Mouse (Mus musculus) lung, embryonic 16.5 days (tissue): ENCODE data around the gene Cox5a. TPM values are rescaled to one million over a fixed set of nuclear protein-coding genes. Genes with fewer than 3 reads are reported as not detected.
A peak's percentile ranks its signal among the peaks of the same experiment; 100 is the strongest.

ENCODE experiments used
- ATAC-seq: fragments of 200-750 bp; cut with Nextera tagmentation; 2 replicates; pipeline ENCODE4 v1.8.0; 2017; ENCODE audit warnings: low read depth, mild to moderate bottlenecking, moderate library complexity
- H3K27ac ChIP-seq: fragments of 300-500 bp; sonication (generic); 2 replicates; pipeline ENCODE4 v1.5.1; 2014; ENCODE audit warnings: mild to moderate bottlenecking, control low read depth, low read length
- H3K27me3 ChIP-seq: fragments of 300-500 bp; sonication (generic); 2 replicates; pipeline ENCODE4 v1.6.1; 2014; ENCODE audit warnings: low read depth, low read length, mixed read lengths; ENCODE audit not compliant: control insufficient read depth, insufficient read depth
- H3K36me3 ChIP-seq: fragments of 300-500 bp; sonication (generic); 2 replicates; pipeline ENCODE4 v1.6.1; 2014; ENCODE audit warnings: low read length; ENCODE audit not compliant: control insufficient read depth, insufficient read depth
- H3K4me1 ChIP-seq: fragments of 300-500 bp; sonication (generic); replicated peaks from 2 replicates; pipeline ENCODE4 v1.6.1; 2014; ENCODE audit warnings: low read length, mixed read lengths; ENCODE audit not compliant: control insufficient read depth, insufficient read depth
- H3K4me2 ChIP-seq: fragments of 300-500 bp; sonication (generic); 2 replicates; pipeline ENCODE4 v1.6.1; 2014; ENCODE audit warnings: low read depth, low read length, control low read depth
- H3K4me3 ChIP-seq: fragments of 300-500 bp; sonication (generic); 2 replicates; pipeline ENCODE4 v1.5.1; 2014; ENCODE audit warnings: mild to moderate bottlenecking, low read length, control low read depth
- H3K9ac ChIP-seq: fragments of 300-500 bp; sonication (generic); 2 replicates; pipeline ENCODE4 v1.6.1; 2014; ENCODE audit warnings: low read length, control low read depth
- H3K9me3 ChIP-seq: fragments of 300-500 bp; sonication (generic); 2 replicates; pipeline ENCODE4 v1.6.1; 2016; ENCODE audit warnings: low read length; ENCODE audit not compliant: control insufficient read depth
- WGBS: fragments of 180-500 bp; shearing (Covaris S2); extraction: QIAGEN DNeasy Blood & Tissue Kit; methylation state at CpG from one replicate; pipeline ENCODE4 v1.1.7; 2014; 5-methylcytosine and 5-hydroxymethylcytosine counted together
- polyA plus RNA-seq: library from polyadenylated mRNA; unstranded; fragments of >200 nt; fragmentation: Nextera tagmentation; extraction: Ambion mirVana; gene quantifications from 2 replicates; pipeline ENCODE4 v1.2.1, GENCODE M21; 2015

The Cox5a gene
- polyA plus RNA-seq, 1 experiment from 2014 or later, result 496 TPM

DNA sequence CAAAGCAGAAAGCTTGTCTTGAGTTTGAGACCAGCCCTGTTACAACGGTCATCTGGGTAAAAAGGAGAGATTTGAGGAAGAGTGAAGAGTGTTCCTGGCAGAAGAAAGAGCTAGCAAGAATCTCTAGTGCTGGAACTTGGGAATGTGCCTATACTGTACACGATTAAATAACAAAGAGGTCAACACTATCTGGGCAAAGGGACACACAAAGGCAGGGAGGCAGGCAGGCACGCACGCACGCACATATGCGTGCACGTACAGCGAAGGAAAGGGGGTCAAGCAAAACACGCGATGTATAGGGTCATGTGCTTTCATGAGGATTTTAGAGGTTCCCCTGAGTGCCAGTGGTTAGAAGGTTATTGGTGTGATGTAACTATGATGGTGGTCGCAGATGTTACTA, 32.0 kb downstream of the Cox5a start:
- Histone ChIP-seq H3K4me1 (peaks cover 3% of the 10 kb centered on the region; the same call in 1 of the 2 replicates), H3K4me3 (no peak overlapping the region), H3K27me3 (no peaks in the 10 kb centered on the region), H3K4me2 (no peak overlapping the region), H3K27ac (no peak overlapping the region), H3K9ac (no peak overlapping the region), H3K9me3 (no peaks in the 10 kb centered on the region), H3K36me3 (peaks cover 6% of the 10 kb centered on the region; the same call in 1 of the 2 replicates)
- ATAC-seq, result no peak
- 72% methylated on average over 11 of the region's 11 CpGs for WGBS

DNA sequence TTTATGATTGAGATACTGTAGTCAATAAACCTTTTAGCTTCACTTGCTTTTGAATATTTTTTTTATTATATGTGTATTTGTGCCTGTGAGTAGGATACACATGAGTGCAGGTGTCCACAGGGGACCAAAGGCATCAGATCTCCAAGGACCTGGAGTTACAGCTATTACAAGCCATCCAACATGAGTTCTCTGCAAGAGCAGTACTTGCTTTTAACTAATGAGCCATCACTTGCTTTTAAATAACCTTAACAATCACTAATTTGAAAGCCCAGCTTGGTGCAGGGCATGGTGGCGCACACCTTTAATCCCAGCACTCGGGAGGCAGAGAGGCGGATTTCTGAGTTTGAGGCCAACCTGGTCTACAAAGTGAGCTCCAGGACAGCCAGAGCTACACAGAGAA, 33.7 kb downstream of the Cox5a start:
- no peaks in the 10 kb centered on the region for H3K36me3 ChIP-seq
- H3K9me3 ChIP-seq, result no peaks in the 10 kb centered on the region
- H3K27me3 ChIP-seq, result no peaks in the 10 kb centered on the region
- no peak for ATAC-seq
- no peak overlapping the region for H3K4me2 ChIP-seq
- 52% methylated on average over 3 of the region's 3 CpGs for WGBS
- peaks cover 3% of the 10 kb centered on the region; the same call in 1 of the 2 replicates for H3K4me1 ChIP-seq
- H3K4me3 ChIP-seq, result no peak overlapping the region
- no peak overlapping the region for H3K27ac ChIP-seq
- H3K9ac ChIP-seq, result no peak overlapping the region

DNA sequence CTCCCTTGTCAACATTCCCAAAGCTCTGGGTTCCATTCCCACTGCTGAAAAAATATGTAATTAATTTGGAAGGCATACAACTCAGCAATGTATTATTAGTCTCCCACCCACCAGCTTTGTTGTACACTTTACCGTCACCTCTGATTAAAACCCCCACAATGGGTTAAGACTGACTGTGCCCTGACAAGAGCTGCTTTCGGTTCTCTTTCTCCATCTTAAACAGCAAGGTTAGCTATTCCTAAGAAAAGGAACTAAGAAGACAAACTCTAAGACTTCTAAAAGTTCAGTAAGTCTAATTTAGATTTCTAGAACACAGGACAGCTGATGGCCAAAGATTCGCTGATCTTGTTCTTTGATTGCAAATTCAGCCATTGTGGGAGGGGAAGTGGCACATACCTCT, 36.1 kb downstream of the Cox5a start:
- Histone ChIP-seq H3K27ac (no peak overlapping the region), H3K4me1 (peaks cover 10% of the 10 kb centered on the region), H3K9ac (no peak overlapping the region), H3K36me3 (no peaks in the 10 kb centered on the region), H3K9me3 (no peaks in the 10 kb centered on the region), H3K4me3 (no peak overlapping the region), H3K27me3 (no peaks in the 10 kb centered on the region), H3K4me2 (no peak overlapping the region)
- ATAC-seq, result no peak
- 67% methylated on average over 3 of the region's 3 CpGs for WGBS

DNA sequence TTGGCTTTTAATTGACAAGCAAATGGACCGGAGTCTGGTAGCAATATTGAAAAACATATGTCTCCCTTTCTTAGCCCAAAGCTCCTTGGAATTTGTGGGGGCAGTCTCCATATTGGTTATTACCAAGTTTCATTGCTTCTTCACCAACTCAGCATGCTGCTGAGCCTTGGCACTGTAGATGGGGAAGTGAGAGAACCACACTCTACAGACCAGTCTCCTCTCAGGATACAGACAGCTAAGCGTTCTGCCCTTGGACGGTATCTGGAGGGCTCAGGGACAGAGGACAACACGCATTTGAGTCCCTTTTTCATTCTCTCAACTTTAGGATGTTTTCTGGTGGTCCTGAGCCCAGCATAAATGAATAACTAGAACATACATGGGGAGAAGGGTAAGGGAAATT, 37.6 kb downstream of the Cox5a start:
- Histone ChIP-seq H3K4me3 (no peak overlapping the region), H3K36me3 (no peaks in the 10 kb centered on the region), H3K4me1 (peaks cover 18% of the 10 kb centered on the region), H3K9me3 (no peaks in the 10 kb centered on the region), H3K4me2 (no peak overlapping the region), H3K9ac (no peak overlapping the region), H3K27ac (no peak overlapping the region), H3K27me3 (no peaks in the 10 kb centered on the region)
- 83% methylated on average over 4 of the region's 4 CpGs for WGBS
- ATAC-seq, result no peak

DNA sequence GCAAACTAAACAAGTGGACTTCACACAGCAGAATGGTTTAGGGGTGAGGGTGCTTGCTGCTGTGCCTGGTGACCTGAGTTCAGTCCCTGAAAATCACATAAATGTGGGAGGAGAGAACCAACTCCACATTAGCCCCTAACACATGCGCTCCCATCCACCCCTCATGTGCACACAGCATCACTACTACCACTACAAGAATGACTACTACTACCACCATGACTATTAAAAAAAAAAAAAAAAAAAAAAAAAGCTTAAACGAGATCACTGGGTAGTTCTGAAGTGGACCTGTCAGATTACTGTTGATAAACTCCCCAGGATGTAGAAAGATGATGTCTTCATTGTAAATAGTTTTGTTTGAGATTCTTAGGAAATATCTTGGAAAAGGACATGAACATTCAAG, 38.5 kb downstream of the Cox5a start:
- Histone ChIP-seq H3K4me2 (no peak overlapping the region), H3K4me1 (peaks cover 18% of the 10 kb centered on the region), H3K9me3 (no peaks in the 10 kb centered on the region), H3K4me3 (no peak overlapping the region), H3K9ac (no peak overlapping the region), H3K36me3 (no peaks in the 10 kb centered on the region), H3K27me3 (no peaks in the 10 kb centered on the region), H3K27ac (no peak overlapping the region)
- no peak for ATAC-seq
- WGBS, result 73% methylated on average over 2 of the region's 2 CpGs

DNA sequence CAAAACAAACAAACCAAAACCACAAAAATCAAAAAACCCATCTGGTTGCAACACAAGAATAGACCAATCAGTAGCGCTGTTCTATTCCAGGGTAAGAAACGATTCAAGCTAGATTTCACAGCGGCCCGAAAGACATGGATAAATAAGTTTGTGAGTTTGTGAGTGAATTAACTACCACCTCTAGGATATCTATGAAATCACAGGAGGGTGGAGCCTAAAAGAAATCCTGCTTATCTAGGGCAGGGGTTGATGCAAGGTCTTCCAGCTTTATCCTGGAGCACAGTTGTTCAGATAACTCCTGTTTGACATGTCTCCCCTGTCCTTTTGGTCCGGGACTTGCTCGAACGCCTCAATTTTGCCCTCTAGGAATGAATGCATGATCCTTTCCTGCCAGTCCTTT, 39.2 kb downstream of the Cox5a start:
- Histone ChIP-seq H3K27ac (no peak overlapping the region), H3K4me3 (peak overlapping the region; percentile 74), H3K27me3 (no peaks in the 10 kb centered on the region), H3K9ac (peak overlapping the region; percentile 79), H3K4me2 (peak overlapping the region; percentile 63), H3K36me3 (no peaks in the 10 kb centered on the region), H3K4me1 (peaks cover 18% of the 10 kb centered on the region), H3K9me3 (no peaks in the 10 kb centered on the region)
- 26% methylated on average over 7 of the region's 7 CpGs for WGBS
- ATAC-seq, result no peak

DNA sequence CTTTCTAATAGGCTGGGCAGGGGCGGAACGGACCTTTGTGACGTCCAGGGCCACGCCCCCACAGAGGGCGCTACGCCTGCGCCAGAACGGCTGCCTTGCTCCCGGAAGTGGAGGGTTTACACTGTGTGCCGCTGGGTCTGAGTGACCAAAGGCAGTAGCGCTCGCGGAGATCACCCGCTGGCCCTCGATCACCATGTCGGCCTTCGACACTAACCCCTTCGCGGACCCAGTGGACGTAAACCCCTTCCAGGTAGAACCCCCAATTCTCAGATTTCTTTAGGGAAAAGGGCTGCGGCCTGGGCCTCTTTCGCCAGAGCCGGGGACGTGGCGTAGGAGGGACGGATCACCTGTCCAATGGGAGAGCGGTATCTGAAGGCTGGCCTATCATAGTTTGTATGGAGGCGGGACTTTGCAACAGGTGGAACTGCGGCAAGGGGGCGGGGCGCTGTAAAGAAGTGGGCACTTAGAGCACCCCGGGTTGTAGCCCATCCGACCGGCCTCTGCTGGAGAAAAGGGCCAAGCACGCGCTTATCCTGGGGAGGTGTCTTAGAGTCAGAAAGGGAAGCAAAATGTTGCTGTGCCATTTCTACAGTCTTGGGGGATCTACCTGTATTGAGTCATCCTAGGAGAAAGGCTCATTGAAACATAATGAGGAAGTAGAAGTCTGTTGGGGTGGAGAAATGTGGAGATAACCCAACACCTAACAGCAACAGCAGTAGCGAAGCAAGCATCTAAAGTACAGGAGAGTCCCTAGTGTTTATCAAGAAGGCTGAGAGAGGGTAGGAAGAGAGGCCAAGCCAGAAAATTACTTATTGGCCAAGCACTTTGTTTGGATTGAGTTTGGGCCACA, 40.0 kb downstream of the Cox5a start, which contains the start of gene Scamp2:
Gene Scamp2, plus strand, starts transcription at position 83 of the 850 bp plus-strand sequence.
- H3K27me3 ChIP-seq, result no peaks in the 10 kb centered on the region
- peak within 1 kb of the TSS; percentile 67 for H3K27ac ChIP-seq
- H3K4me1 ChIP-seq, result peaks cover 19% of the 10 kb centered on the region
- H3K4me3 ChIP-seq, result peak within 1 kb of the TSS; percentile 74
- H3K9ac ChIP-seq, result peak within 1 kb of the TSS; percentile 79
- ATAC-seq, result peak; percentile 99
- no peaks in the 10 kb centered on the region for H3K9me3 ChIP-seq
- peak within 1 kb of the TSS; percentile 63 for H3K4me2 ChIP-seq
- WGBS, result 1% methylated on average over 37 of the region's 37 CpGs
- no peaks in the 10 kb centered on the region for H3K36me3 ChIP-seq

DNA sequence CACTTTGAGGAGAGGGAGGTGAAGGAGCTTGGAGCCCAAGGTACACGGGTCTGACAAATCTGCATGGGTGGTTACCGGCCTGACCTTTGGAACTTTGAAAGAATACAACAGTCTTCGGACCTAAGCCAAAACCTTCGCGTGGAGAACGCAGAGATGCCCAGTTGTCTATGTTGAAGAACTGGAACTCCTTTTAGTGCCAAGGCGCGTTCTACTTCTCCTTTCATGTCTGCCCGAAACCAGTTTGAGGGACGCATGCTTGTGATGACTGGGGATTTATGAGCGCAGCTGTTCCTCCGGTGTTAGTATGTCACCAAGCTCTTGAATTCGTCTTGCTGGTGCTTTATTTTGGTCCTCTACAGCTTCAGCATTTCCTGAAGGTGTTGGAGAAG, 40.6 kb downstream of the Cox5a start:
- Histone ChIP-seq H3K4me2 (peak overlapping the region; percentile 63), H3K4me1 (peaks cover 19% of the 10 kb centered on the region), H3K9me3 (no peaks in the 10 kb centered on the region), H3K27ac (no peak overlapping the region), H3K9ac (peak overlapping the region; percentile 79; the same call in 1 of the 2 replicates), H3K27me3 (no peaks in the 10 kb centered on the region), H3K36me3 (no peaks in the 10 kb centered on the region), H3K4me3 (peak overlapping the region; percentile 74)
- ATAC-seq, result no peak
- WGBS, result 67% methylated on average over 13 of the region's 13 CpGs

DNA sequence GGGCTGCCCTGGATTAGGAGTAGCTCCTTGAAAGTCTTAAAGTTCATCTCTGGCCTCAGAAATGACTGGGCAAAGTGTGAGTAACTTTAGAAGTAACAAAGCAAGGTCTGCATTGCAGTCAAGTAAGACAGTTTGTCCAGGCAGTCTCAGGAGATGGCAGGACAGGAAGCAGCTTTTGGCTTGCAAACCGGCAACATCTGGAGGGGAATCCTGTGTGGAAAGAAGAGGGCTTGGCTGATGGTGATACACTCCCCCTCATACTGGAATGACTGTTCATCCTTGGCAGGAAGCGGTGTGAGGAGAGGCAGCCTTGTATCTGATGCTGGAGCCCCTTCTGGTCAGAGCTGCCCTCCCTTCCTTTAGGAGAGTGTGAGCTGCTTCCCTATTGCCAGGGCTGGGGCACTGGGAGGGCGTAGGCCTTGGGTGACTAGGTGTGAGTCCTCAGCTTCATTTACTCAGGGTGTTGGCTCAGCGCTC, 41.9 kb downstream of the Cox5a start:
- 38% methylated on average over 4 of the region's 4 CpGs for WGBS
- Histone ChIP-seq H3K27me3 (no peaks in the 10 kb centered on the region), H3K9ac (0 out of 2 replicates have a peak overlapping the region, but pooled peaks have one; percentile 21), H3K4me3 (no peak overlapping the region), H3K36me3 (no peaks in the 10 kb centered on the region), H3K4me2 (no peak overlapping the region), H3K9me3 (no peaks in the 10 kb centered on the region), H3K27ac (no peak overlapping the region; the same call in 1 of the 2 replicates), H3K4me1 (peaks cover 19% of the 10 kb centered on the region)
- ATAC-seq, result peak; percentile 10; the same call in 1 of the 2 replicates
